Mouse (Mus musculus) midbrain, embryonic 11.5 days (tissue): ENCODE data around the gene Rsad1. TPM values are rescaled to one million over a fixed set of nuclear protein-coding genes. Genes with fewer than 3 reads are reported as not detected.

Experiments
- ATAC-seq: fragments of 200-750 bp; cut with Nextera tagmentation; 2 replicates; pipeline ENCODE4 v1.8.0; 2017; ENCODE audit warnings: moderate TSS enrichment, moderate library complexity; ENCODE audit not compliant: low FRiP score
- DNase-seq: peaks from one replicate; pipeline ENCODE4 v3.0.0; 2015; ENCODE audit warnings: low spot score; ENCODE audit errors: missing footprints
- H3K27ac ChIP-seq: fragments of 300-500 bp; sonication (generic); 2 replicates; pipeline ENCODE4 v1.5.1; 2014; ENCODE audit warnings: low read depth, low read length
- H3K27me3 ChIP-seq: fragments of 300-500 bp; sonication (generic); 2 replicates; pipeline ENCODE4 v1.6.1; 2014; ENCODE audit warnings: mild to moderate bottlenecking, low read length, moderate library complexity, mixed read lengths; ENCODE audit not compliant: control insufficient read depth, insufficient read depth
- H3K36me3 ChIP-seq: fragments of 300-500 bp; sonication (generic); 2 replicates; pipeline ENCODE4 v1.6.1; 2014; ENCODE audit warnings: mild to moderate bottlenecking, low read length, moderate library complexity, mixed read lengths; ENCODE audit not compliant: control insufficient read depth, insufficient read depth
- H3K4me1 ChIP-seq: fragments of 300-500 bp; sonication (generic); 2 replicates; pipeline ENCODE4 v1.6.1; 2014; ENCODE audit warnings: low read length; ENCODE audit not compliant: control insufficient read depth, insufficient read depth
- H3K4me2 ChIP-seq: fragments of 300-500 bp; sonication (generic); 2 replicates; pipeline ENCODE4 v1.6.1; 2014; ENCODE audit warnings: mild to moderate bottlenecking, moderate library complexity
- H3K4me3 ChIP-seq: fragments of 300-500 bp; sonication (generic); 2 replicates; pipeline ENCODE4 v1.5.1; 2014; ENCODE audit warnings: low read depth, low read length
- H3K9ac ChIP-seq: fragments of 300-500 bp; sonication (generic); 2 replicates; pipeline ENCODE4 v1.6.1; 2014; ENCODE audit warnings: low read length
- H3K9me3 ChIP-seq: fragments of 300-500 bp; sonication (generic); 2 replicates; pipeline ENCODE4 v1.6.1; 2016; ENCODE audit warnings: low read length; ENCODE audit not compliant: control insufficient read depth
- WGBS: fragments of 180-500 bp; shearing (Covaris S2); extraction: QIAGEN DNeasy Blood & Tissue Kit; methylation state at CpG from one replicate; pipeline ENCODE4 v1.1.7; 2014; 5-methylcytosine and 5-hydroxymethylcytosine counted together
- polyA plus RNA-seq: library from polyadenylated mRNA; unstranded; fragments of >200 nt; fragmentation: Nextera tagmentation; extraction: Ambion mirVana; gene quantifications from 2 replicates; pipeline ENCODE4 v1.2.1, GENCODE M21; 2014

The Rsad1 gene
- polyA plus RNA-seq, 1 experiment from 2014 or later, result 3.9 TPM

GRCm38 (mm10) chr11:94558226-94558625, 9.2 kb upstream of the Rsad1 start:
- no peak overlapping the region for H3K4me2 ChIP-seq
- ATAC-seq (no peak), DNase-seq (no peak)
- no peaks in the 10 kb centered on the region for H3K9me3 ChIP-seq
- no peak overlapping the region for H3K4me3 ChIP-seq
- H3K9ac ChIP-seq, result no peak overlapping the region
- H3K27me3 ChIP-seq, result no peaks in the 10 kb centered on the region
- no peaks in the 10 kb centered on the region for H3K36me3 ChIP-seq
- no peaks in the 10 kb centered on the region for H3K4me1 ChIP-seq
- 75% methylated on average over 3 of the region's 3 CpGs for WGBS
- no peak overlapping the region for H3K27ac ChIP-seq

- no peak for DNase-seq
- WGBS, result 93% methylated on average over 5 of the region's 5 CpGs
These were observed 1.3 kb upstream of the Rsad1 start for GRCm38 (mm10) chr11:94550442-94550744.

GRCm38 (mm10) chr11:94549691-94550441, 811 bp upstream of the Rsad1 start:
- no peaks in the 10 kb centered on the region for H3K36me3 ChIP-seq
- H3K9ac ChIP-seq, result no peak overlapping the region
- peaks cover 7% of the 10 kb centered on the region for H3K4me1 ChIP-seq
- 82% methylated on average over 10 of the region's 10 CpGs for WGBS
- DNase-seq (peak; percentile 64), ATAC-seq (no peak)
- H3K27me3 ChIP-seq, result no peaks in the 10 kb centered on the region
- no peak overlapping the region for H3K4me2 ChIP-seq
- H3K4me3 ChIP-seq, result no peak overlapping the region
- no peaks in the 10 kb centered on the region for H3K9me3 ChIP-seq
- no peak overlapping the region for H3K27ac ChIP-seq

More at GRCm38 (mm10) chr11:94550442-94550744, 1.3 kb upstream of the Rsad1 start:
- H3K4me3 ChIP-seq, result no peak overlapping the region
- H3K27me3 ChIP-seq, result no peaks in the 10 kb centered on the region
- H3K27ac ChIP-seq, result no peak overlapping the region
- no peaks in the 10 kb centered on the region for H3K36me3 ChIP-seq
- no peak for ATAC-seq
- H3K4me1 ChIP-seq, result peaks cover 7% of the 10 kb centered on the region
- H3K9ac ChIP-seq, result no peak overlapping the region
- no peaks in the 10 kb centered on the region for H3K9me3 ChIP-seq
- no peak overlapping the region for H3K4me2 ChIP-seq

DNA sequence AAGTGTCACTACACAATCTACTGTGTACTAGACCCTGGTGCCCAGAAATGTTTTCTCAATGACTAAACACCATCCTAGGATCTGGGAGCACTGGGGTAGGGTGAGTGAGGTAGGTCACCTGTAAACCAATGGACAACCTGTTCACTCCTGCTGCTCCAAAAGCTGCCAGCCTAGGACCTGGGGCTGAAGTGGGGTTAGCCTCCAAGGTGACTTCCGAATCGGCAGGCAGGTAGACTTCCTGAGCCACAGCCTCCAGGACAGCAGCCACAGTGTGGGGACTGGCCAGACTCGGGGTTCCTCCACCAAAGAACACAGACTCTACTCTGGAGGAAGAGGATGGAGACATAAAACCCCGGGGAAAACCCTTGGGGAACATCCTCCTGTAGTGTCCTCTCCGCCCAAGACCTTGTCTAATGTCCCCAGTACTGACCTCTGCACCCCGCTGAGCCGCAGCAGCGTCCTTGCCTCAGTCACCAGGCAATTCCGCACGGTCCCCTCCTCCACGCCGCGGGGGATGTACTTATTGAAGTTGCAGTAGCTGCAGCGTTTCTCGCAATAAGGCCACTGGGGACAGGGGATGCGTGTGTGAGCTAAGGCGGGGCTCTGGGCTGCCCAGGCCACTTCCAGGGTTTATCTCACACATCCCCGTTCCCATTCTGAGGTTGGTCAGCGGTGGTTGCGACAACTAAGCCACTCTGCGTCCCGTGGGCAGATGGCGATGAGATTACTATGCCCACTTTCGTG, 842 bp downstream of the Rsad1 start:
- Histone ChIP-seq H3K27me3 (no peaks in the 10 kb centered on the region), H3K4me1 (peaks cover 7% of the 10 kb centered on the region), H3K4me3 (peak overlapping the region; percentile 44), H3K4me2 (peak overlapping the region; percentile 90), H3K9me3 (no peaks in the 10 kb centered on the region), H3K9ac (peak overlapping the region; percentile 44), H3K27ac (peak overlapping the region; percentile 4; the same call in 1 of the 2 replicates), H3K36me3 (no peaks in the 10 kb centered on the region)
- ATAC-seq (peak; percentile 47), DNase-seq (no peak)
- WGBS, result 14% methylated on average over 24 of the region's 24 CpGs

DNA sequence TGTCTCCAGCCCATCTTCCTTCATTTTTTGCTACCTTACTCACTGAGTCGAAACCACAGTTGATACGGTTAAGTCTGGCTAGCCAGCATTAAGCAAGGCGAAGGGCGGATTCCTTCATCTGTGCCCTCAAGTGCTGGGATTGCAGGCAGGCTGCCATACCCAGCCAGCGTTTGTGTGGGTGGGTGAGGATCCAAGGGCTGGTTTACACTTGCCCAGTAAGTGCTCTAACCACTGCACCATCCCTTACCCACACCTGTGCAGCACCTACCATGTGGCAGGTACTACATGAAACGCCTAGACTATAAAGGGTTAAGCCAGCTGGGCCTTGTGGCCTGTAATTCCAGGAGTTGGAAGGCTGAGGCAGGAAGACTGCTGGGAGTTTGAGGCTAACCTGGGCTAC, 1.8 kb downstream of the Rsad1 start:
- Histone ChIP-seq H3K9me3 (no peaks in the 10 kb centered on the region), H3K27ac (no peak overlapping the region), H3K4me2 (no peak overlapping the region), H3K4me1 (peaks cover 7% of the 10 kb centered on the region), H3K4me3 (no peak overlapping the region), H3K9ac (no peak overlapping the region), H3K36me3 (no peaks in the 10 kb centered on the region), H3K27me3 (no peaks in the 10 kb centered on the region)
- ATAC-seq, result no peak
- DNase-seq, result no peak
- WGBS, result 94% methylated on average over 6 of the region's 6 CpGs

GRCm38 (mm10) chr11:94546381-94546780, 2.7 kb downstream of the Rsad1 start:
- ATAC-seq (no peak), DNase-seq (no peak)
- Histone ChIP-seq H3K27ac (no peak overlapping the region), H3K9ac (no peak overlapping the region), H3K27me3 (no peaks in the 10 kb centered on the region), H3K36me3 (no peaks in the 10 kb centered on the region), H3K4me2 (no peak overlapping the region), H3K4me3 (no peak overlapping the region), H3K4me1 (peaks cover 7% of the 10 kb centered on the region), H3K9me3 (no peaks in the 10 kb centered on the region)
- WGBS, result 100% methylated on average over 5 of the region's 5 CpGs

GRCm38 (mm10) chr11:94544422-94544821, 4.6 kb downstream of the Rsad1 start:
- Histone ChIP-seq H3K36me3 (no peaks in the 10 kb centered on the region), H3K4me2 (peak overlapping the region; percentile 10; the same call in 1 of the 2 replicates), H3K27me3 (no peaks in the 10 kb centered on the region), H3K4me1 (peaks cover 7% of the 10 kb centered on the region), H3K9me3 (no peaks in the 10 kb centered on the region), H3K9ac (no peak overlapping the region), H3K4me3 (no peak overlapping the region), H3K27ac (no peak overlapping the region)
- DNase-seq (peak; percentile 84), ATAC-seq (no peak)
- WGBS, result 53% methylated on average over 18 of the region's 18 CpGs

DNA sequence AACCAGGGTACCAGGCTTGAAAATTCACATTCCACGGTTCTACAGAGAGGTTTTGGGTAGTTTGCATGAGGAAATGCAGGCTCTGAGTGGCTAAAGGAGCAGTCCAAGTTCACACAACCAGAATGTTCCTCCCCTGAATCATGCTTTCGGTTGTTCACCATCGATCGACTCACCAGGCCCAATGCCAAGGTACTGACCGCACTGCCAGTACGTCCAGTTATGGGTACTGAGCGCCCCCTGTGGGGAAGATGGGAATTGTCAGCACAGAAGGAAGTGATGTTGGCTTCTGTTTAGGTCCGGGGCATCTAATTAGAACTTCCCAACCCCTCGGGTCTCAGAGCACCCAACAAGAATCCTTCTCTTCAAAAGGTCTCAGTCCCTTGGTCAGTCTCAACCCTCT, 5.1 kb downstream of the Rsad1 start:
- Histone ChIP-seq H3K27ac (no peak overlapping the region), H3K4me3 (no peak overlapping the region), H3K27me3 (no peaks in the 10 kb centered on the region), H3K4me2 (no peak overlapping the region; the same call in 1 of the 2 replicates), H3K4me1 (peaks cover 7% of the 10 kb centered on the region), H3K36me3 (no peaks in the 10 kb centered on the region), H3K9ac (no peak overlapping the region), H3K9me3 (no peaks in the 10 kb centered on the region)
- 0 out of 2 replicates have a peak, but pooled peaks have one; percentile 22 for ATAC-seq
- DNase-seq, result peak; percentile 92
- WGBS, result 29% methylated on average over 9 of the region's 9 CpGs

DNA sequence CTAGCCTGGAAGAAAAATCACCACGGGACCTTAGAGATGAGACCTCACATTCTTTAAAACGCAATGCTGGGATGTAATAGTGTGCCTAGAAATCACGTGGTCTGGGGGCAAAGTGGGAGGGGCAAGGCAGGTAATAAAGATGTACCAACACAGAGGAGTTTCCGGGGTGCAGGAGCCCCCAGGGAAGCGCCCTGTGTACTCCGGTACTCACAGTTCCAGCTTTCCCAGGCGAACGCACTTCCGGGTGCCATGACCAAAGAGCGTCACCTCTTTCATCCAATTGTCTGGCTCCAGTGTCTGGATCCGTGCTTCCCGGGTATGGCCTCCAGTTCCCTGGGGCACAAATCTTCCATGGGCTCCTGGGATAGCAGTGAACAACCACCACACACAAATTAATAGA, 5.7 kb downstream of the Rsad1 start:
- WGBS, result 87% methylated on average over 12 of the region's 12 CpGs

More for the DNA sequence above, 5.7 kb downstream of the Rsad1 start:
- no peak overlapping the region for H3K4me2 ChIP-seq
- no peak overlapping the region for H3K27ac ChIP-seq
- no peak overlapping the region for H3K9ac ChIP-seq
- no peaks in the 10 kb centered on the region for H3K36me3 ChIP-seq
- H3K4me1 ChIP-seq, result peaks cover 3% of the 10 kb centered on the region
- H3K27me3 ChIP-seq, result no peaks in the 10 kb centered on the region
- DNase-seq, result peak; percentile 54
- no peak for ATAC-seq
- no peak overlapping the region for H3K4me3 ChIP-seq
- H3K9me3 ChIP-seq, result no peaks in the 10 kb centered on the region
